Mouse (Mus musculus) MN1 (cell line): Measurements from ENCODE around the gene Serpina3a.
"Not testable (repeated sequence)": the region's sequence is repeated elsewhere in the genome, so short reads cannot be mapped to it uniquely, and the experiment has no call there.

Experiments used
- DNase-seq: peaks from one replicate; pipeline ENCODE4 v3.0.0-alpha.2; 2016; ENCODE audit warnings: low spot score

Serpina3a gene

GRCm38 (mm10) chr12:104112333-104112732, at the start of gene Serpina3a:
TSS of gene Serpina3a (plus strand) at chr12:104112724.
- DNase-seq, result not testable (repeated sequence)

GRCm38 (mm10) chr12:104064532-104064931, 48.0 kb upstream of the Serpina3a start:
- no peak for DNase-seq

GRCm38 (mm10) chr12:104064996-104065395, 47.5 kb upstream of the Serpina3a start:
- DNase-seq, result no peak

- no peak for DNase-seq
Measured at GRCm38 (mm10) chr12:104066241-104066640, 46.3 kb upstream of the Serpina3a start.

- DNase-seq, result no peak
Measured at GRCm38 (mm10) chr12:104067549-104067948, 45.0 kb upstream of the Serpina3a start.

GRCm38 (mm10) chr12:104069620-104070019, 42.9 kb upstream of the Serpina3a start:
- peak; percentile 9 for DNase-seq

- DNase-seq, result no peak
Measured at GRCm38 (mm10) chr12:104071708-104072107, 40.8 kb upstream of the Serpina3a start.

- no peak for DNase-seq
Measured at GRCm38 (mm10) chr12:104072286-104072685, 40.2 kb upstream of the Serpina3a start.

GRCm38 (mm10) chr12:104090119-104090518, 22.4 kb upstream of the Serpina3a start:
- DNase-seq, result no peak

GRCm38 (mm10) chr12:104091303-104091702, 21.2 kb upstream of the Serpina3a start:
- no peak for DNase-seq

- no peak for DNase-seq
Measured at GRCm38 (mm10) chr12:104100768-104101167, 11.8 kb upstream of the Serpina3a start, which contains the start of gene Serpina5. TSS of gene Serpina5 (plus strand) at chr12:104101113.

- no peak for DNase-seq
Measured at GRCm38 (mm10) chr12:104105847-104106246, 6.7 kb upstream of the Serpina3a start.

- no peak for DNase-seq
Measured at GRCm38 (mm10) chr12:104106919-104107318, 5.6 kb upstream of the Serpina3a start.

- DNase-seq, result no peak
Measured at GRCm38 (mm10) chr12:104108507-104108906, 4.0 kb upstream of the Serpina3a start.

GRCm38 (mm10) chr12:104114921-104115579, 2.5 kb downstream of the Serpina3a start:
- no peak for DNase-seq

- no peak for DNase-seq
Measured at GRCm38 (mm10) chr12:104123097-104123496, 10.6 kb downstream of the Serpina3a start.

GRCm38 (mm10) chr12:104123996-104124395, 11.5 kb downstream of the Serpina3a start:
- DNase-seq, result no peak

GRCm38 (mm10) chr12:104125021-104125560, 12.6 kb downstream of the Serpina3a start:
- no peak for DNase-seq

- no peak for DNase-seq
Measured at GRCm38 (mm10) chr12:104127696-104128095, 15.2 kb downstream of the Serpina3a start, which contains the start of gene Serpina3b. TSS of gene Serpina3b (plus strand) at chr12:104127996.

GRCm38 (mm10) chr12:104131041-104131440, 18.5 kb downstream of the Serpina3a start:
- no peak for DNase-seq

- DNase-seq, result no peak
Measured at GRCm38 (mm10) chr12:104138216-104138615, 25.7 kb downstream of the Serpina3a start.

- no peak for DNase-seq
Measured at GRCm38 (mm10) chr12:104140543-104141103, 28.1 kb downstream of the Serpina3a start.

- DNase-seq, result no peak
Measured at GRCm38 (mm10) chr12:104141506-104141905, 29.0 kb downstream of the Serpina3a start.
